Mouse (Mus musculus): ENCODE data around the gene Klf12.

- TF ChIP-seq GATA1 (IDR thresholded peaks at IDR 0.05; ENCODE audit: borderline replicate concordance, low read length), result no peak
- no peak for TF ChIP-seq FLI1 (IDR thresholded peaks at IDR 0.05; ENCODE audit: low read length)
These were observed 340.0 kb downstream of the Klf12 start for GRCm38 (mm10) chr14:99944221-99945108.
